Mouse (Mus musculus): ENCODE measurements at regions not wholly inside any gene's neighbourhood (a gene's known extent, or its start where the extent isn't known, plus 50 kb on each side); places are given as distances from the start of the nearest gene placed in this dataset.
"Not testable (repeated sequence)": the region's sequence is repeated elsewhere in the genome, so short reads cannot be mapped to it uniquely, and the experiment has no call there.

- no peaks in the 10 kb centered on the region for H3K27me3 ChIP-seq (ENCODE audit: control insufficient read depth, insufficient read depth, low read depth, low read length)
- H3K9ac ChIP-seq (ENCODE audit: low read depth, low read length) = no peak overlapping the region
- H3K4me2 ChIP-seq (ENCODE audit: low read depth, low read length) = no peak overlapping the region
- H3K4me1 ChIP-seq (ENCODE audit: control insufficient read depth, low read depth, low read length) = no peaks in the 10 kb centered on the region
- no peak overlapping the region for H3K27ac ChIP-seq (ENCODE audit: low read length)
- WGBS (ENCODE audit: insufficient replicate concordance) = 52% methylated on average over 4 of the region's 4 CpGs
- no peaks in the 10 kb centered on the region for H3K9me3 ChIP-seq (replicated peaks; ENCODE audit: control insufficient read depth, low read length)
- no peak for ATAC-seq (ENCODE audit: low read depth)
- no peak overlapping the region for H3K4me3 ChIP-seq (ENCODE audit: low read depth, low read length)
- H3K36me3 ChIP-seq (ENCODE audit: control insufficient read depth, insufficient read depth) = no peaks in the 10 kb centered on the region
Measured at GRCm38 (mm10) chr15:93144264-93144663, 130.7 kb downstream of the Gxylt1 start.

GRCm38 (mm10) chr15:93133379-93133778, 141.6 kb downstream of the Gxylt1 start:
- Histone ChIP-seq H3K27me3 (ENCODE audit: control insufficient read depth, insufficient read depth, low read depth, low read length) (no peaks in the 10 kb centered on the region), H3K9ac (ENCODE audit: low read depth, low read length) (no peak overlapping the region), H3K9me3 (replicated peaks; ENCODE audit: control insufficient read depth, low read length) (no peaks in the 10 kb centered on the region), H3K4me1 (ENCODE audit: control insufficient read depth, low read depth, low read length) (no peaks in the 10 kb centered on the region), H3K36me3 (ENCODE audit: control insufficient read depth, insufficient read depth) (no peaks in the 10 kb centered on the region), H3K4me3 (ENCODE audit: low read depth, low read length) (no peak overlapping the region), H3K4me2 (ENCODE audit: low read depth, low read length) (no peak overlapping the region), H3K27ac (ENCODE audit: low read length) (no peak overlapping the region)
- no peak for ATAC-seq (ENCODE audit: low read depth)
- 68% methylated on average over 18 of the region's 18 CpGs for WGBS (ENCODE audit: insufficient replicate concordance)

GRCm38 (mm10) chr15:93131056-93131455, 143.9 kb downstream of the Gxylt1 start:
- no peak overlapping the region for H3K9ac ChIP-seq (ENCODE audit: low read depth, low read length)
- H3K4me1 ChIP-seq (ENCODE audit: control insufficient read depth, low read depth, low read length) = no peaks in the 10 kb centered on the region
- no peak for ATAC-seq (ENCODE audit: low read depth)
- no peaks in the 10 kb centered on the region for H3K36me3 ChIP-seq (ENCODE audit: control insufficient read depth, insufficient read depth)
- no peaks in the 10 kb centered on the region for H3K9me3 ChIP-seq (replicated peaks; ENCODE audit: control insufficient read depth, low read length)
- no peaks in the 10 kb centered on the region for H3K27me3 ChIP-seq (ENCODE audit: control insufficient read depth, insufficient read depth, low read depth, low read length)
- H3K27ac ChIP-seq (ENCODE audit: low read length) = no peak overlapping the region
- H3K4me2 ChIP-seq (ENCODE audit: low read depth, low read length) = no peak overlapping the region
- no peak overlapping the region for H3K4me3 ChIP-seq (ENCODE audit: low read depth, low read length)

- H3K36me3 ChIP-seq (ENCODE audit: control insufficient read depth, insufficient read depth) = no peaks in the 10 kb centered on the region
- no peak overlapping the region for H3K4me3 ChIP-seq (ENCODE audit: low read depth, low read length)
- no peak for ATAC-seq (ENCODE audit: low read depth)
- no peaks in the 10 kb centered on the region for H3K9me3 ChIP-seq (replicated peaks; ENCODE audit: control insufficient read depth, low read length)
- no peaks in the 10 kb centered on the region for H3K27me3 ChIP-seq (ENCODE audit: control insufficient read depth, insufficient read depth, low read depth, low read length)
- H3K9ac ChIP-seq (ENCODE audit: low read depth, low read length) = no peak overlapping the region
- no peak overlapping the region for H3K27ac ChIP-seq (ENCODE audit: low read length)
- H3K4me2 ChIP-seq (ENCODE audit: low read depth, low read length) = no peak overlapping the region
- 55% methylated on average over 5 of the region's 5 CpGs for WGBS (ENCODE audit: insufficient replicate concordance)
- H3K4me1 ChIP-seq (ENCODE audit: control insufficient read depth, low read depth, low read length) = no peaks in the 10 kb centered on the region
Measured at GRCm38 (mm10) chr15:93125261-93125660, 149.7 kb downstream of the Gxylt1 start.

- no peaks in the 10 kb centered on the region for H3K4me1 ChIP-seq (ENCODE audit: control insufficient read depth, low read depth, low read length)
- H3K4me2 ChIP-seq (ENCODE audit: low read depth, low read length) = no peak overlapping the region
- ATAC-seq (ENCODE audit: low read depth) = no peak
- 53% methylated on average over 4 of the region's 4 CpGs for WGBS (ENCODE audit: insufficient replicate concordance)
- H3K9me3 ChIP-seq (replicated peaks; ENCODE audit: control insufficient read depth, low read length) = no peaks in the 10 kb centered on the region
- no peaks in the 10 kb centered on the region for H3K27me3 ChIP-seq (ENCODE audit: control insufficient read depth, insufficient read depth, low read depth, low read length)
- no peak overlapping the region for H3K9ac ChIP-seq (ENCODE audit: low read depth, low read length)
- no peak overlapping the region for H3K4me3 ChIP-seq (ENCODE audit: low read depth, low read length)
- no peak overlapping the region for H3K27ac ChIP-seq (ENCODE audit: low read length)
- no peaks in the 10 kb centered on the region for H3K36me3 ChIP-seq (ENCODE audit: control insufficient read depth, insufficient read depth)
Measured at GRCm38 (mm10) chr15:93121156-93121555, 153.8 kb downstream of the Gxylt1 start.

- not testable (repeated sequence) for H3K9me3 ChIP-seq (replicated peaks; ENCODE audit: control insufficient read depth, low read length); H3K36me3 ChIP-seq (ENCODE audit: control insufficient read depth, insufficient read depth); H3K27ac ChIP-seq (ENCODE audit: low read length); H3K4me1 ChIP-seq (ENCODE audit: control insufficient read depth, low read depth, low read length); H3K4me3 ChIP-seq (ENCODE audit: low read depth, low read length); ATAC-seq (ENCODE audit: low read depth); H3K4me2 ChIP-seq (ENCODE audit: low read depth, low read length); H3K9ac ChIP-seq (ENCODE audit: low read depth, low read length); H3K27me3 ChIP-seq (ENCODE audit: control insufficient read depth, insufficient read depth, low read depth, low read length)
- 64% methylated on average over 2 of the region's 2 CpGs for WGBS (ENCODE audit: insufficient replicate concordance)
Measured at GRCm38 (mm10) chr15:93117806-93118205, 157.2 kb downstream of the Gxylt1 start.

GRCm38 (mm10) chr15:93115674-93116102, 159.3 kb downstream of the Gxylt1 start:
- no peaks in the 10 kb centered on the region for H3K36me3 ChIP-seq (ENCODE audit: control insufficient read depth, insufficient read depth)
- ATAC-seq (ENCODE audit: low read depth) = no peak
- WGBS (ENCODE audit: insufficient replicate concordance) = 11% methylated on average over 16 of the region's 16 CpGs
- no peaks in the 10 kb centered on the region for H3K4me1 ChIP-seq (ENCODE audit: control insufficient read depth, low read depth, low read length)
- H3K4me2 ChIP-seq (ENCODE audit: low read depth, low read length) = no peak overlapping the region
- no peaks in the 10 kb centered on the region for H3K9me3 ChIP-seq (replicated peaks; ENCODE audit: control insufficient read depth, low read length)
- H3K27me3 ChIP-seq (ENCODE audit: control insufficient read depth, insufficient read depth, low read depth, low read length) = no peaks in the 10 kb centered on the region
- H3K9ac ChIP-seq (ENCODE audit: low read depth, low read length) = no peak overlapping the region
- H3K4me3 ChIP-seq (ENCODE audit: low read depth, low read length) = no peak overlapping the region
- H3K27ac ChIP-seq (ENCODE audit: low read length) = no peak overlapping the region

- no peak overlapping the region for H3K9ac ChIP-seq (ENCODE audit: low read depth, low read length)
- WGBS (ENCODE audit: insufficient replicate concordance) = 76% methylated on average over 4 of the region's 4 CpGs
- no peak overlapping the region for H3K27ac ChIP-seq (ENCODE audit: low read length)
- ATAC-seq (ENCODE audit: low read depth) = no peak
- H3K9me3 ChIP-seq (replicated peaks; ENCODE audit: control insufficient read depth, low read length) = no peaks in the 10 kb centered on the region
- H3K36me3 ChIP-seq (ENCODE audit: control insufficient read depth, insufficient read depth) = no peaks in the 10 kb centered on the region
- no peak overlapping the region for H3K4me2 ChIP-seq (ENCODE audit: low read depth, low read length)
- no peaks in the 10 kb centered on the region for H3K27me3 ChIP-seq (ENCODE audit: control insufficient read depth, insufficient read depth, low read depth, low read length)
- no peaks in the 10 kb centered on the region for H3K4me1 ChIP-seq (ENCODE audit: control insufficient read depth, low read depth, low read length)
- no peak overlapping the region for H3K4me3 ChIP-seq (ENCODE audit: low read depth, low read length)
Measured at GRCm38 (mm10) chr15:93104936-93105335, 170.0 kb downstream of the Gxylt1 start.

GRCm38 (mm10) chr15:93103426-93103825, 171.6 kb downstream of the Gxylt1 start:
- H3K4me3 ChIP-seq (ENCODE audit: low read depth, low read length) = no peak overlapping the region
- no peak overlapping the region for H3K27ac ChIP-seq (ENCODE audit: low read length)
- no peaks in the 10 kb centered on the region for H3K36me3 ChIP-seq (ENCODE audit: control insufficient read depth, insufficient read depth)
- no peaks in the 10 kb centered on the region for H3K27me3 ChIP-seq (ENCODE audit: control insufficient read depth, insufficient read depth, low read depth, low read length)
- no peak overlapping the region for H3K4me2 ChIP-seq (ENCODE audit: low read depth, low read length)
- no peak overlapping the region for H3K9ac ChIP-seq (ENCODE audit: low read depth, low read length)
- ATAC-seq (ENCODE audit: low read depth) = no peak
- WGBS (ENCODE audit: insufficient replicate concordance) = 79% methylated on average over 5 of the region's 5 CpGs
- no peaks in the 10 kb centered on the region for H3K4me1 ChIP-seq (ENCODE audit: control insufficient read depth, low read depth, low read length)
- H3K9me3 ChIP-seq (replicated peaks; ENCODE audit: control insufficient read depth, low read length) = no peaks in the 10 kb centered on the region

- Histone ChIP-seq H3K4me2 (ENCODE audit: low read depth, low read length) (no peak overlapping the region), H3K4me1 (ENCODE audit: control insufficient read depth, low read depth, low read length) (no peaks in the 10 kb centered on the region), H3K36me3 (ENCODE audit: control insufficient read depth, insufficient read depth) (no peaks in the 10 kb centered on the region), H3K27me3 (ENCODE audit: control insufficient read depth, insufficient read depth, low read depth, low read length) (no peaks in the 10 kb centered on the region), H3K27ac (ENCODE audit: low read length) (no peak overlapping the region), H3K9me3 (replicated peaks; ENCODE audit: control insufficient read depth, low read length) (no peaks in the 10 kb centered on the region), H3K4me3 (ENCODE audit: low read depth, low read length) (no peak overlapping the region), H3K9ac (ENCODE audit: low read depth, low read length) (no peak overlapping the region)
- WGBS (ENCODE audit: insufficient replicate concordance) = 77% methylated on average over 10 of the region's 10 CpGs
- ATAC-seq (ENCODE audit: low read depth) = no peak
Measured at GRCm38 (mm10) chr15:93101881-93102280, 173.1 kb downstream of the Gxylt1 start.
